Mouse (Mus musculus) adrenal gland, adult 2 months (tissue): Measurements from ENCODE around the gene Snrpd2. TPM values are rescaled to one million over a fixed set of nuclear protein-coding genes. Genes with fewer than 3 reads are reported as not detected.

Experiments
- DNase-seq: peaks from one replicate; pipeline ENCODE4 v3.0.0; 2021
- microRNA-seq, 2 experiments: library from miRNA; unstranded; fragments of <30 nt; microRNA quantifications; one replicate each; pipeline ENCODE4 v1.2.0; 2021
- polyA plus RNA-seq: library from polyadenylated mRNA; depleted of rRNA; stranded (reverse); fragments of >200 nt; gene quantifications from 2 replicates; pipeline ENCODE4 v1.2.3, GENCODE M21; 2012; rRNA removed
- total RNA-seq, 2 experiments: library from RNA; stranded (reverse); gene quantifications; 2 replicates each; pipeline ENCODE4 v1.2.3; 2021

The Snrpd2 gene
- total and polyA plus RNA-seq, 3 experiments: 7.9 to 93.6 (median 78.3) TPM

DNA sequence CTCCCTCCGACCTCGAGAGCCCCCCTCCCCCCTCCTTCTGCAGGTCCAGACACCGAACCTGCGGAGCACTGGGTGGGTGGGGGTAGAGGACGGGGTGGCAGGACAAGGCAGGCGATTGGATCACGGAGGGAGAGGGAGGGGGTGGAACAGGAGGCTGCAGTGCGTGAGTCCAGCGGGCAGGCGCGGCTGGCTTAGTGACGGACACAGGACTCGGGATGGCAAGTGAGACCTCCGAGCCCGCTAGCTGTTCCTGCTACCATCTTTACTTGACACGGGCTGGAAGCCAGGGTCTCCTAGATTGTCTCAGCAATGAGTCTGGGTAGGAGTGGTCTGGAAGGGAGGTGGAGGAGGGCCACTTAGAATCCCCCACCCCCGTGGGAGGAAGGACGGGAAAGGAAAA, 28.5 kb downstream of the Snrpd2 start:
- DNase-seq: no peak

DNA sequence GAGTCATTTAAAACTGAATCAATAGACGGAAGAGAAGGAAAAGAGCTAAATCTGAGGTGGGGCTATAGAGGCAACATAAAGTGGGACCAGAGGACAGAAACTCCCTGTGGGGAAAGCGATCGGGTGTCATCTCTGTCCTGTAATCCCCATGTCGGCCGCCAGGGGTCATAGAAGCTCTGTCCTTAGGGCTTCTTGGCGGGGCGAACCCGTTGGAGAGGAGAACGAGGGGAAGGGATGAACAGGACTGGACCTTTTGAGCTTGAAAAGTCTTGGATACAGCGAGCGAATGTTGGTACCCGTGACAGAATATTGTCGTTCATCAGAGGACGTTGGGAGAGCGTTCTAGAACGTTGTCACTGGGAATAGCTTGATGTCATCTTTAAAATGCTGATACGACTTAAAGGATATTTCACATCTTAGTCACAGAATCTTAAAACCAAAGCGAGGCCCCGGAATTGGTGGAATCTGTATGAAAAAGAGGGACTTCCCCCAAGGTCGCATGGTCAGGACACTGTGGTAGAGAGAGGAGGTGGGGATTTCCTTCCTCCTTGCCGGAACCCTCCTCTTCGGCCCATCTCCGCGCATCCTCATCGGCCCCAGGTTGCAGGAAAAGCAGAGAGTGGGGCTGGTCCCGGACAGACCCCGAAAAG, 29.0 kb downstream of the Snrpd2 start:
- DNase-seq: peak; percentile 81

GRCm38 (mm10) chr7:19179173-19179572, 29.7 kb downstream of the Snrpd2 start:
- DNase-seq: peak; percentile 85

GRCm38 (mm10) chr7:19179936-19180335, 30.4 kb downstream of the Snrpd2 start:
- DNase-seq: no peak

DNA sequence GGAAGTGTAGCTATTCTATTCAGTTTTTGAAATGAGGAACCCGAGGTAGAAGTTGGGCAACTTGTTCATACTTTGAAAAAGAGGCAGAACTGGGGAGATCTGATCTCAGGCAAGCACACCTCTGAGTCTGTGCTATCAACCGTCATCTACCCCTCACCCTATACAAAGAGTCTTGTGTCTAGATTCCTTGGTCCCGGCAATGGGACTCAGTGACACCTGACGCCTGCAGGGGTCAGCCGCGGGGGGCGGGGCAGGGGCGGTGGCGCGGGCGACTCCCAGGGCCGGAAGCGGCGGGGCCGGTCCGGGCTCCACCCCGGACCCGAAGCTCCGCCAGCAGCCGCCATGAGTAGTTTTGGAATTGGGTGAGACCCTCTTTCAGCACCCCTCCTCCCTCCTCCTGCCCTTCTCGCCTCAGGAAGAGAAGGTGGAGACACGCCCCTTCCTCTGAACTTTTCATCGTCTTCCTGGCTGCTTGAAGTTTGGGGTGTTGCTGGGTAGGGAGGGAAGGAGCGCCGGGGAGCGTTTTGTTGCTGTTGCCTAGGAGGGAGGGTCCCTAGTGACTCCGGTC, 31.4 kb downstream of the Snrpd2 start:
- DNase-seq: peak; percentile 79

GRCm38 (mm10) chr7:19184250-19184649, 34.7 kb downstream of the Snrpd2 start:
- DNase-seq: no peak

DNA sequence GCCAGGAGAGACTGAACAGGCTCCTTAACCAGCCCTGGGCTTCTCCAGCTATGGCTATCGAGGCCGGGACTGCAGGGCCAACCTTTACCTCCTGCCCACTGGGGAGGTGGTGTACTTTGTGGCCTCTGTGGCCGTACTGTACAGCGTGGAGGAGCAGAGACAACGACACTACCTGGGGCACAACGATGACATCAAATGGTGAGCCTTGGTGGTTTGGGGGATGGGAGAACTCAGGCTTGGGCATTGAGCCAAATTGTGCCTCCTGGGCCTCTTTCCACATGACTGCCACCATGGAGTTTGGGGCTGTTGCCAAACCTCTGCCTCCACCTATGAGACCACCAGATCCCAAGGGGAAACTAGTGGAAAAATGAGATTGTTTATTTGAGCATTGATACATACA, 35.2 kb downstream of the Snrpd2 start:
- DNase-seq: no peak

GRCm38 (mm10) chr7:19194676-19195075, 45.2 kb downstream of the Snrpd2 start:
- DNase-seq: no peak

- DNase-seq: peak; percentile 40
Observed at GRCm38 (mm10) chr7:19196676-19197075, 47.2 kb downstream of the Snrpd2 start.

DNA sequence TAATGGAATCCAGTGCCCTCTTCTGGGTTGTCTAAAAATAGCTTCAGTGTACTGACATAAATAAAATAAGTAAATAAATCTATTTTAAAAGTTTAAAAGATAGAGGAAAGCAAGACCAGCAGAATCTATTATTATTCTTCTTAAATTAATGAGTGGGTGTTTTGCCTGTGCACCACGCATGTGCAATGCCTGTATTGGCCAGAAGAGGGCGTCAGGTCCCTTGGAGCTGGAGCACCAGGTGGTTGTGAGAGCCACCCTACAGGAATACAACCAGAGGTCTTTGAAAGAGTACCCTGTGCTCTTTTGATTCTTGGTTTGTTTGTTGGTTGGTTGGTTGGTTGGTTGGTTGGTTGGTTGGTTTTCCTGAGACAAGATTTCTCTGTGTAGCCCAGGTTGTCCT, 48.5 kb downstream of the Snrpd2 start:
- DNase-seq: peak; percentile 33

- DNase-seq: no peak
Observed at GRCm38 (mm10) chr7:19201660-19202059, 52.1 kb downstream of the Snrpd2 start.

DNA sequence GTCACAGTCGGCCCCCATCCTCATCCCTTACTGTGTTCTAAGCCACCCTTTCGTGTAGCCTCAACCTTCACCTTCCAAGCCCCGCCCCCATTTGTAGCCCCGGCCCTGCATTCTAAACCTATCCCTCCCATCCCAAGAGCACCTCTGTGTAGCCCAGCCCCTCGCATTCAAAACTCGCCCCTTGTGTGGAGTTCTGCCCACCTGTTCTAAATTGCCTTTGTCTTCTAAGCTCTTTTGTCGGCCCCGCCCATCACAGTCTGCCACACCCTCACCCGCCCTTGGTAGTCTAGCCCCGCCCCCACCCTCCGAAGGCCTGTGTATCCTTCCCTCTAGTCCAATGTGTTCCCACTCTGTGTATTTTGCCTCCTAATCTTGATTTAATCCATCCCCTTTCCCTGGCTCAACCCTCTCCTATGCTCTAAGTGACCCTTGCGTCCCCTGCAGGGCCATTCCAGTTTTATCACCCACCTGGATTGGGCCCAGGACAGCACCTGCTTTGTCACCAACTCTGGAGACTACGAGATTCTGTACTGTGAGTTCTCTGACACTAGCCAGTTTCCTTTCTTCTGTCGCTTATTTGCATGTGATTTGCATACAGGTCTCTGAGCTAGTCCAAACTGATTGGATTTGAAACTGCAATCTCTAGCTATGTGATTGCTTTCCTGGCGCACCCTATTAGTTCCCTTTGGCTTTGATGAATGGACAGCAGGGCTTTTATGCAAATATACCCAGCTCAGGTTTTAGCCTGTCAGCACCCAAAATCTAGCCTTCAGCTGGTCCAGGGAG, 52.7 kb downstream of the Snrpd2 start:
- DNase-seq: no peak

Small RNAs within 50 kb of the gene (microRNA-seq; reads per million reads assigned to microRNA genes)
- 609 to 772 reads per million in 2 experiments for gene Mir330

Other genes with a start within 250 kb of the Snrpd2 start
- 10 to 100 TPM in 1 of 2 experiments, 1 to 10 TPM in 1; 10.0 to 10.1 TPM for gene Ccdc61, start 239.3 kb upstream of the Snrpd2 start, total RNA-seq
- 28.5 and 30.2 TPM in 2 replicates for gene Ccdc61, start 239.3 kb upstream of the Snrpd2 start, polyA plus RNA-seq
- 1 to 10 TPM; 3.5 to 4.6 TPM for gene Nova2, start 223.8 kb upstream of the Snrpd2 start, total RNA-seq
- 1.7 and 1.9 TPM in 2 replicates for gene Nova2, start 223.8 kb upstream of the Snrpd2 start, polyA plus RNA-seq
- not detected for gene Nanos2, start 162.3 kb upstream of the Snrpd2 start, total RNA-seq
- gene Nanos2, start 162.3 kb upstream of the Snrpd2 start, polyA plus RNA-seq: not detected in 2 replicates
- gene Mypop, start 158.5 kb upstream of the Snrpd2 start, total RNA-seq: 10 to 100 TPM in 1 of 2 experiments, 1 to 10 TPM in 1; 8.9 to 16.8 TPM
- gene Mypop, start 158.5 kb upstream of the Snrpd2 start, polyA plus RNA-seq: 36.5 and 39.8 TPM in 2 replicates
- 10 to 100 TPM; 36.8 to 44.3 TPM for gene Irf2bp1, start 145.7 kb upstream of the Snrpd2 start, total RNA-seq
- 74.8 and 78.3 TPM in 2 replicates for gene Irf2bp1, start 145.7 kb upstream of the Snrpd2 start, polyA plus RNA-seq
- gene Foxa3, start 126.2 kb upstream of the Snrpd2 start, total RNA-seq: not detected
- 0.08 and 0.24 TPM in 2 replicates for gene Foxa3, start 126.2 kb upstream of the Snrpd2 start, polyA plus RNA-seq
- gene Sympk, start 125.3 kb upstream of the Snrpd2 start, total RNA-seq: 100 to 1,000 TPM in 1 of 2 experiments, 10 to 100 TPM in 1; 94.4 to 103 TPM
- gene Sympk, start 125.3 kb upstream of the Snrpd2 start, polyA plus RNA-seq: 123 and 159 TPM in 2 replicates
- gene Rsph6a, start 95.0 kb upstream of the Snrpd2 start, total RNA-seq: not detected
- gene Rsph6a, start 95.0 kb upstream of the Snrpd2 start, polyA plus RNA-seq: not detected in 2 replicates
- gene Dmwd, start 73.5 kb upstream of the Snrpd2 start, total RNA-seq: 10 to 100 TPM; 44.2 to 58.5 TPM
- 144 and 152 TPM in 2 replicates for gene Dmwd, start 73.5 kb upstream of the Snrpd2 start, polyA plus RNA-seq
- 100 to 1,000 TPM; 130 to 142 TPM for gene Dmpk, start 65.9 kb upstream of the Snrpd2 start, total RNA-seq
- gene Dmpk, start 65.9 kb upstream of the Snrpd2 start, polyA plus RNA-seq: 743 and 836 TPM in 2 replicates
- 10 to 100 TPM; 12.6 to 16.1 TPM for gene Six5, start 55.1 kb upstream of the Snrpd2 start, total RNA-seq
- 77.3 and 86.0 TPM in 2 replicates for gene Six5, start 55.1 kb upstream of the Snrpd2 start, polyA plus RNA-seq
- gene Gm4969, start 31.4 kb upstream of the Snrpd2 start, total RNA-seq: not detected
- gene Gm4969, start 31.4 kb upstream of the Snrpd2 start, polyA plus RNA-seq: 0.04 TPM in 1 of 2 replicates, not detected in the other
- 10 to 100 TPM; 11.9 to 12.8 TPM for gene Fbxo46, start 29.9 kb upstream of the Snrpd2 start, total RNA-seq
- 12.8 and 13.5 TPM in 2 replicates for gene Fbxo46, start 29.9 kb upstream of the Snrpd2 start, polyA plus RNA-seq
- 10 to 100 TPM; 14.0 to 21.2 TPM for gene Qpctl, start 431 bp upstream of the Snrpd2 start, total RNA-seq
- 24.6 and 26.3 TPM in 2 replicates for gene Qpctl, start 431 bp upstream of the Snrpd2 start, polyA plus RNA-seq
- gene Gipr, start 16.4 kb downstream of the Snrpd2 start, total RNA-seq: under 1 TPM; 0.41 to 0.58 TPM
- 1.6 and 2.6 TPM in 2 replicates for gene Gipr, start 16.4 kb downstream of the Snrpd2 start, polyA plus RNA-seq
- 10 to 100 TPM; 34.7 to 69.4 TPM for gene Eml2, start 26.7 kb downstream of the Snrpd2 start, total RNA-seq
- 58.2 and 59.7 TPM in 2 replicates for gene Eml2, start 26.7 kb downstream of the Snrpd2 start, polyA plus RNA-seq
- gene Gpr4, start 62.8 kb downstream of the Snrpd2 start, total RNA-seq: 10 to 100 TPM in 1 of 2 experiments, 1 to 10 TPM in 1; 6.4 to 11.8 TPM
- gene Gpr4, start 62.8 kb downstream of the Snrpd2 start, polyA plus RNA-seq: 20.4 and 23.8 TPM in 2 replicates
- gene Opa3, start 78.6 kb downstream of the Snrpd2 start, total RNA-seq: 10 to 100 TPM; 31.2 to 43.5 TPM
- gene Opa3, start 78.6 kb downstream of the Snrpd2 start, polyA plus RNA-seq: 30.2 and 32.3 TPM in 2 replicates
- gene Vasp, start 122.1 kb downstream of the Snrpd2 start, total RNA-seq: 10 to 100 TPM; 45.8 to 55.8 TPM
- gene Vasp, start 122.1 kb downstream of the Snrpd2 start, polyA plus RNA-seq: 136 and 143 TPM in 2 replicates
- not detected for gene Ppm1n, start 130.3 kb downstream of the Snrpd2 start, total RNA-seq
- gene Ppm1n, start 130.3 kb downstream of the Snrpd2 start, polyA plus RNA-seq: 0.09 and 0.68 TPM in 2 replicates
- gene Rtn2, start 132.9 kb downstream of the Snrpd2 start, total RNA-seq: 1 to 10 TPM; 4.2 to 7.4 TPM
- gene Rtn2, start 132.9 kb downstream of the Snrpd2 start, polyA plus RNA-seq: 14.6 and 19.4 TPM in 2 replicates
- gene Fosb, start 160.3 kb downstream of the Snrpd2 start, total RNA-seq: 10 to 100 TPM in 1 of 2 experiments, 1 to 10 TPM in 1; 5.8 to 34.5 TPM
- gene Fosb, start 160.3 kb downstream of the Snrpd2 start, polyA plus RNA-seq: 2.6 and 3.2 TPM in 2 replicates
- gene Ercc1, start 195.1 kb downstream of the Snrpd2 start, total RNA-seq: 10 to 100 TPM; 36.5 to 40.8 TPM
- 36.3 and 37.8 TPM in 2 replicates for gene Ercc1, start 195.1 kb downstream of the Snrpd2 start, polyA plus RNA-seq
- 10 to 100 TPM; 13.2 to 13.3 TPM for gene Cd3eap, start 209.8 kb downstream of the Snrpd2 start, total RNA-seq
- gene Cd3eap, start 209.8 kb downstream of the Snrpd2 start, polyA plus RNA-seq: 12.3 and 21.5 TPM in 2 replicates
- 1 to 10 TPM; 6.5 to 8.3 TPM for gene Ppp1r13l, start 210.0 kb downstream of the Snrpd2 start, total RNA-seq
- 16.9 and 20.2 TPM in 2 replicates for gene Ppp1r13l, start 210.0 kb downstream of the Snrpd2 start, polyA plus RNA-seq
- gene Ercc2, start 232.3 kb downstream of the Snrpd2 start, total RNA-seq: 10 to 100 TPM; 21.7 to 25.5 TPM
- gene Ercc2, start 232.3 kb downstream of the Snrpd2 start, polyA plus RNA-seq: 92.3 and 94.7 TPM in 2 replicates